Mouse (Mus musculus) megakaryocyte-erythroid progenitor cell, adult 5-6 weeks (primary cell): ENCODE results near the gene Tmem39b. TPM values are rescaled to one million over a fixed set of nuclear protein-coding genes. Genes with fewer than 3 reads are reported as not detected.

ENCODE experiments used
- ATAC-seq: replicated peaks from 2 replicates; pipeline ENCODE4 v1.8.0; 2016; ENCODE audit warnings: mild to moderate bottlenecking, inconsistent platforms; ENCODE audit not compliant: severe bottlenecking, poor library complexity, low FRiP score, low TSS enrichment
- total RNA-seq, 2 experiments: library from RNA; stranded (forward) in 1 of 2; stranded (reverse) in 1 of 2; fragments of 200-1000, 215-1000 nt in 1 of 2; fragments of >200 nt in 1 of 2; fragmentation: Nextera tagmentation in 1 of 2; gene quantifications; 2 replicates each; pipeline ENCODE4 v1.2.3; 2014 to 2017

Tmem39b gene
- total RNA-seq, 2 experiments from 2014 or later = 6.0 to 26.6 TPM

GRCm38 (mm10) chr4:129697191-129697590, 553 bp upstream of the Tmem39b start:
- no peak for ATAC-seq

DNA sequence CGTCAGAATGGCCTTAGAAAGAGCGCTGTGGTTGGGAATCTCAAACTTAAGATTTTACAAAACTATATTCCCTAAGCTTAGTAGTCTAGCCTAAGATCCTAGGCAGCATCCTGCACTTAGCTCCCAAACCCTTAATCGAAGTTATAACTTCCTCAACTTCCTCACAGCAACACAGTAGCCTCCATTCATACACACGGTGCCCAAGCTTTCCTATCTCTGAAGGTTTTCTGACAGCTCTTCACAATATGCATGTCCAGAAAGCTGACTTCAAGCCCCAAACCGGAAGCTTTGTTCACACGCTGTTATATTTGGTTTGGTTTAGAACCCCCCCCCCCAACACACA, 852 bp downstream of the Tmem39b start:
- no peak for ATAC-seq

GRCm38 (mm10) chr4:129684531-129684930, 12.1 kb downstream of the Tmem39b start:
- ATAC-seq = no peak

GRCm38 (mm10) chr4:129683901-129684493, 12.6 kb downstream of the Tmem39b start:
- no peak for ATAC-seq

- no peak for ATAC-seq
Observed at GRCm38 (mm10) chr4:129681837-129682236, 14.8 kb downstream of the Tmem39b start.

GRCm38 (mm10) chr4:129672878-129673449, 23.7 kb downstream of the Tmem39b start:
- ATAC-seq = peak; percentile 35

DNA sequence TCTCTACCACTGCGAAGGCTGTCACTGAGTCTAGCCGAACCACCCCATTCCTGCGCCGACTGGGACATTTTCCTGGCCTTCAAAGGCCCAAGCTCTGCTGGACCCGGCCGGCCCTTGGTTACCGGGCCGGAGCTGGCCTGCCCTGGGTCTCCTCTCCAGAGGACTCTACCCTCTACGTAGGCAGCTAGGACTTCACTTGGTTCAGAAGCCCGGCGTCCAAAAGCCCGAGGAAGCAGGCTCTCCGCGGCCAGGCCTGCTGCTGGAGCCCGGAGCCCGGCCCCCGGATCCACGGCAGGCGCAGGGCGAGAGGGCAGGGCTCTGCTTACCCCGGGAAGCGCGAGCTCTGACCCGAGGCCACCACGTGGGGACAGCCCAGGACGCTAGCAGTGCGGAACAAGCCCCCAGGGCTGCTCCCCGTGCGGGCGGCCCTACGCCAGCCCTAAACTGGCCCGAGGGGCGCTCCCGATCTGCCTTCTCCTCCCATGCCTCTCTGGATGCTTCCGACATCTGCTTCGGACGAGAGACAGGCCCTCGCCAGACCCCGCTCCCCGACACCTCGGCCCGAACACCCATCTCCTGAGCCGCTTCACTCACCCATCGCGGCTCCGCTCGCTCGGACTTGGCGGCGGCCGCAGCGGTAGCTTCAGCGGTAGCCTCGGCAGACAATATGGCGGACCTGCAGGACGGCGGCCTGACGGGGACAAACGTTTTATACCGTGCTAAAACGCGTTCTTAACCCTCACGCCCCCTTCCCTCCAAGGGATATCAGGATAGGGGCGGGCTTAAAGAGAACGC, 24.4 kb downstream of the Tmem39b start, which contains the start of gene Kpna6:
Kpna6 (minus strand) TSS at position 685 of the 795 bp plus-strand sequence.
- peak; percentile 80 for ATAC-seq

- peak; percentile 68 for ATAC-seq
Observed at GRCm38 (mm10) chr4:129671491-129672082, 25.1 kb downstream of the Tmem39b start.

DNA sequence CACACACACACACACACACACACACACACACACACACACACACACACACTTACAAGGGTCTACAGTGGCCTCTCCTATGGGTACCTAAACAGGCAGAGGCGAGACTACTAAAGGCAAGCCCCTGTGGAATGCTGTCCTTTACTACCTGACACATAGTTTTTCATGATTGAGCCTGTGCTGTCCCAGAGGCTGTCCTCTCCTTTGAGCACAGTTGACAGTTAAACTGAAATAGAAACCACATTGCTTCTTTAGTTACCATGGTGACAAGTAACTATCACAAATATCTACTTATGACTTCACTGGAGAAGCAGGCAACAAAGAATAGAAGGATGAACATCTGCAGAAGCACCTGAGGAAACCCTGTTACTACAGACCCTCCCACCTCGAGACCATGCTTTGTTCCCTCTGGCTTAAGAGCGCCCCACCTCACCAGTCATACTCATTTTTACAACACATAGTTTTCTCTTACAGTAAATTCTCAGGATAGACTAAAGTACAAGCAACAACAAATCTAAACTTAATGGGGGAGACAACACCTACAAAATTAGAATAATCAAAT, 34.3 kb downstream of the Tmem39b start:
- no peak for ATAC-seq

DNA sequence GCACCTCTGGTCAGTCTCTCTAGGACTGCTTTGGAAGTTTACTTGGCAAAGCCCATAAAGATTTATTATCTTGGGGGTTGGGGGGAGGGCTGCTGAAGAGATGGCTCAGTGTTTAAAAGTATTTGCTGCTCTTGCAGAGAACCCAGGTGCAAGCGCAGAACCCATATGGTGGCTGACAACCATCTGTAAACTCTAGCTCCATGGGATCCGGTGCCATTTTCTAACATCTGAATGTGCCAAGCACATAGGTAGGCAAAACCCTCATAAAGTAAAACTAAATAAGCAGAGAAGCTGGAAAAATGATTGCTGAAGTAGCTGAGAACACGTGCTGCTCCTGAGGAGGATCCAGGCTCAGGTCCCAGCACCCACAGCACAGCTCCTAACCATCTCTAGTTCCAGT, 35.1 kb downstream of the Tmem39b start:
- ATAC-seq = no peak

- no peak for ATAC-seq
Observed at GRCm38 (mm10) chr4:129654770-129655169, 41.9 kb downstream of the Tmem39b start.

DNA sequence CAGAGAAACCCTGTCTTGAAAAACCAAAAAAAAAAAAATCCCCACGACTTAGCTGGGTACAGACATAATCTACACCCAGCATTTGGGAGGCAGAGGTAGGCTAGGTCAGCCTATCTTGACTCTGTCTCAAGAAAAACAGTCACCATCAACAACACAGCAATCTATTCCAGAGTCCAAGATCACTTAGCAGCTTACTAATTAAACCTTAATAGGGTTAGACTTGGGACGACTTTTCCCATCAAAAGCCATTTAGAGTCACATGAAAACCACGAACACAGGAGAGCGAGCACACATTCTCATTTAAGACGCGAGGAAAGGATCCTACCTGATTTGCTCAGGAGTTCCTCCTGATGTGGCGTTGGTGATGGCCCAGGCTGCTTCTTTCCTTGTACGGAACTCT, 46.3 kb downstream of the Tmem39b start:
- ATAC-seq = no peak

DNA sequence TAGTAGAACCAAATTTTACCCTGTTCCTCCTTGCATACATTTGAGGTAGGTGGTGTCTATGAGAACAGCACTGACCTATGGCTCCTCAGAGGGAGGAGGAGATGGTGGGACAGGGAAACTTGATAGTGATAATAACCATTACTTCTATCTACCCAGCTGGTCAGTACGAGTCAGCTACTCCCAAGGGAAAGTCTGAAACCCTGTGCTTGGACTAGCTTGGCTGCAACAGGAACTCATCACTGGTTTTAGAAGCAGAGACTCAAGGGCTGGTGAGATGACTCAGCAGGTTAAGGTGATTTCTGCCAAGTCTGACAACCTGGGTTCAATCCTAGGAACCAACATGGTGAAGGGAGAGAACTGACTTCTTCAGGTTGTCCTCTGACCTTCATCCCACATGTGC, 48.0 kb downstream of the Tmem39b start:
- no peak for ATAC-seq

DNA sequence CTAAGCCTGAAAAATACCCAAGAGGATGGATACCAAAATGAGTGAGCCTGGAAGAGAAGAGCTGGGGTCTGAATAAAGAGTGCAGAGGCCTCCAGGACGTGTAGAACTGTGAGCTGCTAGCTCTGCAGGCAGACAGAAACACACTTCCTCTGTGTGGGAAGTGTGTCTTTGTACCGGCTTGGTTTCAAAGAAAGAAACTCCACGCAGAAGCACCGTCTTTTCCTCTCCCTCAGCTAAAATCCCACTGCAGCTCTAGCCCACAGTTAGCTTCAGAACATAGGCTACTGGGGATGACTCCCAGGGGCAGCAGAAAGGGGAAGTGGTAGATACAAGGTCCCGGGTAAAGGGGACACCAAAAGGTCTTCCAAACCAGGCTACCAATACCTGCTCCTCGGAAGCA, 51.4 kb downstream of the Tmem39b start:
- ATAC-seq = no peak

GRCm38 (mm10) chr4:129641756-129642155, 54.9 kb downstream of the Tmem39b start:
- no peak for ATAC-seq

- peak; percentile 89 for ATAC-seq
Observed at GRCm38 (mm10) chr4:129640638-129641467, 55.8 kb downstream of the Tmem39b start, which contains the start of gene Txlna. Gene Txlna, minus strand, starts transcription at chr4:129641065.

- ATAC-seq = 0 out of 2 replicates have a peak, but pooled peaks have one; percentile 8
Observed at GRCm38 (mm10) chr4:129640101-129640637, 56.5 kb downstream of the Tmem39b start.

DNA sequence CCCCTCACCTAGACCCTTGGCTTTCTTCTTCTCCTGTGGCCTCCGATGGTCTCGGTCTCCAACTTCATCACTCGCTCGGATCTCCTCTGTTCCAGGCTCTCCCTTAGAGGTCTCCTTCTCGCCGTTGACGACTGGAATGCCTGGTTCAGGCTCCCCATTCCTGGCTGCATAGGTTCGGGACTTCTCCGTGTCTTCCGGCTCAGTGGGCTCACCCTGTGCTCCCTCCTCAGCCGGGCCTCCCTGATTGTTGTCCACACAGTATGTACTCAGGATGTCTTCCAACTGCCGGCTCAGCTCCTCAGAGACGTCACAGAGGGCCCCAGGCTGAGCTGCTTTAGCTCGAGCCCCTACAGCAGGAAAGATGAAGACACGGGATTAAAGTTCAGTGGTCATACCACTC, 57.4 kb downstream of the Tmem39b start:
- ATAC-seq = no peak

GRCm38 (mm10) chr4:129633852-129634251, 62.8 kb downstream of the Tmem39b start:
- peak; percentile 56 for ATAC-seq
